Mouse (Mus musculus): Measurements from ENCODE around the gene Hivep2.

Gene Hivep2

GRCm38 (mm10) chr10:13971268-13971667 lies 5.4 kb downstream of the Hivep2 start:
- in situ Hi-C loops (cut with MboI, MseI): no loop called here

GRCm38 (mm10) chr10:13973563-13974179 lies 7.8 kb downstream of the Hivep2 start:
- in situ Hi-C loops (cut with MboI, MseI): no loop called here

GRCm38 (mm10) chr10:13974472-13974871 lies 8.6 kb downstream of the Hivep2 start:
- in situ Hi-C loops (cut with MboI, MseI): no loop called here

GRCm38 (mm10) chr10:13975861-13976260 lies 10.0 kb downstream of the Hivep2 start:
- in situ Hi-C loops (cut with MboI, MseI): no loop called here

GRCm38 (mm10) chr10:13976267-13976666 lies 10.4 kb downstream of the Hivep2 start:
- in situ Hi-C loops (cut with MboI, MseI): no loop called here

GRCm38 (mm10) chr10:13982271-13982670 lies 16.4 kb downstream of the Hivep2 start:
- in situ Hi-C loops (cut with MboI, MseI): no loop called here

- in situ Hi-C loops (cut with MboI, MseI): no loop called here
Observed at GRCm38 (mm10) chr10:13982769-13983381, 17.0 kb downstream of the Hivep2 start.

- in situ Hi-C loops (cut with MboI, MseI): no loop called here
Observed at GRCm38 (mm10) chr10:13983631-13984030, 17.8 kb downstream of the Hivep2 start.

- in situ Hi-C loops (cut with MboI, MseI): no loop called here
Observed at GRCm38 (mm10) chr10:13984233-13984632, 18.4 kb downstream of the Hivep2 start.

GRCm38 (mm10) chr10:13986539-13986938 lies 20.7 kb downstream of the Hivep2 start:
- in situ Hi-C loops (cut with MboI, MseI): no loop called here

- in situ Hi-C loops (cut with MboI, MseI): no loop called here
Observed at GRCm38 (mm10) chr10:13987336-13987735, 21.5 kb downstream of the Hivep2 start.

GRCm38 (mm10) chr10:13988280-13988679 lies 22.4 kb downstream of the Hivep2 start:
- in situ Hi-C loops (cut with MboI, MseI): no loop called here

- in situ Hi-C loops (cut with MboI, MseI): no loop called here
Observed at GRCm38 (mm10) chr10:13988757-13989156, 22.9 kb downstream of the Hivep2 start.

- in situ Hi-C loops (cut with MboI, MseI): no loop called here
Observed at GRCm38 (mm10) chr10:13990842-13991241, 25.0 kb downstream of the Hivep2 start.

- in situ Hi-C loops (cut with MboI, MseI): no loop called here
Observed at GRCm38 (mm10) chr10:13993411-13993810, 27.5 kb downstream of the Hivep2 start.

- in situ Hi-C loops (cut with MboI, MseI): no loop called here
Observed at GRCm38 (mm10) chr10:13997336-13997735, 31.5 kb downstream of the Hivep2 start.

- in situ Hi-C loops (cut with MboI, MseI): no loop called here
Observed at GRCm38 (mm10) chr10:14004769-14005517, 39.1 kb downstream of the Hivep2 start.

GRCm38 (mm10) chr10:14009721-14010120 lies 43.8 kb downstream of the Hivep2 start:
- in situ Hi-C loops (cut with MboI, MseI): no loop called here

- in situ Hi-C loops (cut with MboI, MseI): no loop called here
Observed at GRCm38 (mm10) chr10:14016287-14016970, 50.6 kb downstream of the Hivep2 start.

GRCm38 (mm10) chr10:14017338-14017737 lies 51.5 kb downstream of the Hivep2 start:
- in situ Hi-C loops (cut with MboI, MseI): no loop called here

- in situ Hi-C loops (cut with MboI, MseI): no loop called here
Observed at GRCm38 (mm10) chr10:14017822-14018364, 52.0 kb downstream of the Hivep2 start.

- in situ Hi-C loops (cut with MboI, MseI): no loop called here
Observed at GRCm38 (mm10) chr10:14018672-14019071, 52.8 kb downstream of the Hivep2 start.

Measured in regulatory T cell (primary cell).